Mouse (Mus musculus) cerebellum, adult 9-10 months (tissue): ENCODE measurements at regions not wholly inside any gene's neighbourhood (a gene's known extent, or its start where the extent isn't known, plus 50 kb on each side); places are given as distances from the start of the nearest gene placed in this dataset.

Source experiments
- DNase-seq: peaks from one replicate; pipeline ENCODE4 v3.0.0; 2022

DNA sequence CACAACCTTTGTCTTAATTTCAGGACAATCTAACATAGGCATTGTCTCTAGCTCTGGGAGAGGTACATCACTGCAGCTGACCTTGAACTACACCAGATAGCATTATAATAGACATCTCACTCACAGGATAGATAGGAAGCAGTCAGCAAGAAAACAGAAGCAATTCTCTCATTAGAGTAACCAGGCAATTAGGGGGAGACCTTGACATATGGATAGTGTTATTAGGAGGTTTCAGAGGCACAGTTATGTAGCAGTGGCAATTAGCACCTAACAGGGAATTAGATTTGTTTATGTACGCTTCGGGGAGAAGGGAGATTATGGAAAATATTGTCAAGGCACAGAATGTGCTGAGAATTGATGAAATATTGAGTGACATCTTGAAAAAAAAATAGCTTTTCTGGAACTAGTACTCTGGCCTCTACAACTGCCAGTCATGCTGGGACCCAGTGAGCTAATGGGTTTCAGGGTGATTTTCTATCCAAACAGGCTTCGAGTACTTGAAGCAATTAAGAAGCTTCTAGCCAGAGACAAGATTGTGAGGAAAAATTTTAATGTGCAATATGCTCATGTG is 216.8 kb upstream of the Aco1 start:
- DNase-seq: no peak

DNA sequence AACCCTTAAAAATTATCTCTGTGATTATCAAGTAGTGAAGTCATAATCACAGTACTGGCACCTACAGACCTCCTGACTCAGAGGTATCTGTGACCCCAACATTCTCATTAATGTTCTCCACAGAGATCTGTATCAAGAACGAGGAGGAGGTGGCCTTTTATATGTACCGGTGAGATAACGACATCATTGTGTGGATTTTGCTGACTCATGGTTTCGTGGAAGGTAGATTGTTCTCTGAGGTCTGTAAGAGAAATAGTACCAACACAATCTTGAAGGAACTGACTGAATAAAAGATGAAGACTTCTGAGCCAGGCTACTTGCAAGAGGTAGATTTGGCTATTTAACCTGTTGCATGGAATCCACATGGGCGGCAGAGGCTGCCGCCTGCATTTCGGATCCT is 216.3 kb upstream of the Aco1 start:
- DNase-seq: no peak

- DNase-seq: no peak
Measured at GRCm38 (mm10) chr4:39928491-39928890, 214.4 kb upstream of the Aco1 start.

DNA sequence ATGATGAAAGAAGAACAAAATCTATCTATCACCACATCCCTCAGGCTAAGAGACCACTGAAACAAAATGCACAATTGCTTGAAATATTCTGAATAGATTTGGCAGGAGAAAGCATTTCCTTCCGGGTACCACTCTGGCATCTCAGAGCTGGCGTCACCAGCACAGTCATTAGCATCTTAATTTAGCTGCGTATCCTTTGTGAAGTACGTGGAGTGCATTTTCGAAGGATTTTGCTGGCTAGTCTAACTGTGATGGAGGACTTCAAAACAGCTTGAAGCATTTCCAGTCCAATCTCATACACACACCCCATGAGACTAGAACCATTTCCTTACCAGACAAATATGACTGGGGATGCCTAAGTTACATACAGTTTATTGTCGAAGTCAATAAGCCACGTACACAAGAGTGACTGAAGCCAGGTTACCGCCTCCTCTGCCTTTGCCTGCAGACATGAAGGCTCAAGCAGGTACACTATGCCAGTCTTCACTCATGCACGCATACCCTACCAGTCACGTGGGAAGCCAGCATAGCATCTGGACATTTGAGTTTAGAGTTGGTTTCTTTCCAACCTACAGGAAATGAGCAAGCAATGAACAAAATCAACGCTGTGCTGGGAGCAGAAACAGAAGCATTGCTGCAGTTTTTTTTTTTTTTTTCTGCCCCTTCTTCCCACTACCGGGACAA is 208.7 kb upstream of the Aco1 start:
- no peak for DNase-seq

- no peak for DNase-seq
Measured at GRCm38 (mm10) chr4:39958687-39959086, 184.2 kb upstream of the Aco1 start.

GRCm38 (mm10) chr4:39967938-39968337 is 174.9 kb upstream of the Aco1 start:
- DNase-seq: no peak

GRCm38 (mm10) chr4:39991358-39991757 is 151.5 kb upstream of the Aco1 start:
- DNase-seq: no peak

DNA sequence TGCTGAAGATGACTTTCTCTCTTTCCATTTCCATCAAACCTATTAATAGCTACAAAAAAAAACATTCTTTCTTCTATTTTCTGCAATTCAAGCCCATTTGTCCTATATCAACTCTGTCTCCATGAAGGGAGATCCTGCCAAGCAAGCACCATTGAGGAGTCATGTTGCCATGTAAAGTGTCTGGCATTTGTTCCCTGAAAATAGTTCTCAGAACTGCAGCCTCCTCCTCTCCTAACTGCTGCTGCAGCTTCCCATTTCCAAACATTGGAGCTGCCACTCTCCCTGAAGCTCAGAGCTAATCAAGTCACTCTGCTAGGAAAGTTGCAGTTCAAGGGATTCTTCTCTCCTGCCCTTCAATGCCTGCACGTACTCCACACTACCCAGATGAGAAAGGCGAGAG is 151.0 kb upstream of the Aco1 start:
- DNase-seq: no peak

DNA sequence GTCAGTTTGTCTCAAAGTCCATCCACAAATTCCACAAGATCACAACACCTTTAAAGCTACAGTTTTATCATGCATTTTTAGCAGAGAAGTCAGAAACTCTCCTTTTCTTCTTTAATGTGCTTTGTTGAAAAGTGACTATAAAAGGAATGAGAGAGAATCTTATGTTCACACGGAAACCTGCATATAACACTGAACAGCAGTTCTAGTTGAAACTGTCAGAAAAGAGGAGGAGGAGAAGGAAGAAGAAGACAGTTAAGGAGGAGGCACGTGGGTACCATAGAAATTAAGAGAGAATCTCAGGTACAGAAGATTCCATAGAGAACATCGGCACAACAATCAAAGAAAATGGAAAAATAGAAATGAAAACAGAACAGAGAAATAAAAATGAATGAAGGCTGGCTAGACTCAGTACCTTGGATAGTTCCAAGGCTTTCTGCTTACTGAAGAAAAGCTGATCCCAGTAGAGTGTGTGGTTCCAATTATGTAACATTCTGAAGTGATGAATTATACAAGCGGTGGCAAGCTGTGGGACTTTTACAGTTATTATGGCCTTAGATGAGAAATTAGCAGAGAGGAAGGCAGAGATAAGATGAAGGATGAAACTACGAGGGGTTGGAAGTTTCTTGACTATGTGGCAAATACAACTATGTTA is 144.0 kb upstream of the Aco1 start:
- DNase-seq: no peak

GRCm38 (mm10) chr4:40014666-40015065 is 128.2 kb upstream of the Aco1 start:
- DNase-seq: peak; percentile 79

- DNase-seq: no peak
Measured at GRCm38 (mm10) chr4:40016856-40017255, 126.0 kb upstream of the Aco1 start.

GRCm38 (mm10) chr4:40018208-40018607 is 124.7 kb upstream of the Aco1 start:
- no peak for DNase-seq

GRCm38 (mm10) chr4:40031361-40031760 is 111.5 kb upstream of the Aco1 start:
- no peak for DNase-seq

GRCm38 (mm10) chr4:40047846-40048245 is 95.0 kb upstream of the Aco1 start:
- DNase-seq: no peak

GRCm38 (mm10) chr4:40049086-40049485 is 93.8 kb upstream of the Aco1 start:
- DNase-seq: no peak

DNA sequence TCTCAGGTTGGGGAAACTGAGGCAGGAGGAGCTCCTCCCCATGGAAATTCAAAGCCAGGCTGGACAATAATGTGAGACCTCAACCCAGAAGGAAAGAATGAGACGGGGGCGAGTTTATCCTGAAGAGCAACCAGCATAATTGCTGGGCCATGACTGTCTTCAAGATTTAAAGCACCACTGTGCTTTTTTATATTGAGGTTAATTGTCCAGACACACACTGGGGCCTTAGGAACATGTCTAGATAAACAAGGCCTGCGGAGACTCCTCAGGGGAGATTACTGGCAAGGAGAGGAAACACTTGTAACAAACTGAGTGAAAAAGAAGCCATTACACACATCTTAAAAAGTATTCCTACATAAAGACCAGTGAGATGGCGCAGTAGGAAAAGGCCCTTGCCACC is 91.0 kb upstream of the Aco1 start:
- no peak for DNase-seq

- no peak for DNase-seq
Measured at GRCm38 (mm10) chr4:40053391-40053790, 89.5 kb upstream of the Aco1 start.

DNA sequence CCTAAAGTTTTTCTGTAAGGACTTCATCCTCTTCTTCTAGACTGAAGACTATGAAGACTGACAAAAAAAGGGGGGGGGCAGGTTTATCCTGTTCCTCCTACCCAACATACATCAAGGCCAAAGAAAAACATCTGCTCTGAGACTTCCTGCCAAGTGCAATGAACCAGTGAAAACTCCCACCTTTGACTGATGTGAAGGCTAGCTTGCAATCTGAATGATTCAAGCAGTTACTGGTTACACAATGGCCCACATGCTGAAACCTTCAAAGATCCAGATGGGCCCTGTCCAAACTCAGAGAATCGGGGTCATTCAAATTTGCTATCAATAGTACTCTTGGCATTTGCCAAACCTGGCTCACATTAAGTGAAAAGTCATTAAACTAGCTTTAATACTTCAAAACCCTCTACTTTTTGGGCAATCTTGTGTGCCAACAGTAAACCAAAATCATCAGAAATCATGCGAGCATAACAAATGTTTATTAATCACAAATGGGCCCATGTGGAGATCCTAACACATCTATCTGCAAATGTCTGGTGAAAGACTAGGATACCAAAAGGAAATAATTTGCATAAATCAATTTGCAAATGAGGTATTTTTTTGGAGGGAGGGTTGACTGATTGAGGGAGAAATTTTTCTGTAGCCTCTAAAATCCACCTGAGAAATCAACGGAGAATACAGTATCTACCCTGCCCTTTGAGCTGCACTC is 79.0 kb upstream of the Aco1 start:
- no peak for DNase-seq

- DNase-seq: no peak
Measured at GRCm38 (mm10) chr4:40064457-40064836, 78.4 kb upstream of the Aco1 start.

GRCm38 (mm10) chr4:40070959-40071634 is 71.8 kb upstream of the Aco1 start:
- DNase-seq: no peak

DNA sequence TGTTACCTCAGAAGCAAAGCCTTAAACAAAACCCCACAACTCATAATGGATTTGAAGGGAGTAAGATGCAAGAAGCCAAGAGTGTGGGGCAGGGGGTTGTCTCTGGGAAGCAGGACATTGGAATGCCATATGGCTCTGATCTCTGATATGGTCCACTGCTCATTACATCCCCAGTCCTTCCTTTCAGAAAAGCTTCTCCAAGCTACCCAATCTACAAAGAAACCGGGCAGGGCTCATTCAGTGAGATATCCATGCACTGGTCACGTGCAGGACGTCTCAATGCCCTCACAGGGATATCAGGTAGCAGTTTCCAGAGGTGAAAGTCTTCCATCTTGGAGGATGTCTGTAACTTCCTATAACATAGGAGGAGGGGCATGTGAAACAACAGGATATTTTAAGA is 61.8 kb upstream of the Aco1 start:
- no peak for DNase-seq

GRCm38 (mm10) chr4:40090295-40090694 is 52.6 kb upstream of the Aco1 start:
- DNase-seq: no peak
